In the genomic region with DNA sequence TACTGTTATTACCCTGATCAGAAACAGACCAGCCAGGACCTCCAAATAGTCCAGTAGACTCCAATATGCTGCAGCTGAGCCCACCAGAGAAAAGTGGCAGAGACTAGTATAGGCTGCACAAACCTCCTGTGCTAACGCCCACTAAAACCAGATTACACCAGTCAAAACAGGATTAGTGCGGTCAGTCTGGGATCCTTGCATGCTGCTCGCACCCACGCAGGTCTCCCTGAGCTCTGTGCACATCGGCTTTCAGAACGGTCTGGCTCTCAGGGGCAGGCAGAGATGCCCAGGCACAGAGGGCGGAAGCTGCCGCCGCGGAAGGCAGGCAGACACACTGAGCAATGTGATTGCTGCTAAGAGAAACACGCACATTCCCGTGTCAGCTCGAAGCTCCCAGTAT, we compare ENCODE assay signal across 22 mouse cellular contexts. TPM values are rescaled to one million over a fixed set of nuclear protein-coding genes. Genes with fewer than 3 reads are reported as not detected.
DNase-seq lines count a peak whose midpoint lies in the region; ATAC-seq lines count a peak whose summit lies in the region.
"Had no signal": no experiment of that assay in that cellular context is flagged by ENCODE, and none has a peak within 500 bp of the region (broad histone marks: within the 10 kb centered on the region; RNA-seq: fewer than 3 reads in every experiment).

No protein-coding gene starts in this region.

- peak; percentile 74 for DNase-seq in heart, adult 11 months
- no peak for DNase-seq in limb, embryonic 10.5 days (ENCODE audit: low spot score)
- DNase-seq in MN1 (ENCODE audit: low spot score), result peak; percentile 56
- peak; percentile 56 for DNase-seq in retina, postnatal 1 day
- DNase-seq in T-cell, adult 2 months (ENCODE audit: low spot score), result no peak
- DNase-seq: adrenal gland, adult 8-10 months; gastrocnemius, postnatal 36 days; kidney, adult 18-20 months; kidney, postnatal 14 days; left cerebral cortex, postnatal 4 days; liver, embryonic 13.5 days; lung, embryonic 14.5 days; lung, postnatal 36 days; right cerebral cortex, postnatal 14 days; spleen, adult 18-20 months; thymus, postnatal 36 days had no signal

- no peak overlapping the region for H3K4me3 ChIP-seq in heart, embryonic 11.5 days (ENCODE audit: low read depth, low read length)
- H3K4me3 ChIP-seq in limb, embryonic 12.5 days (replicated peaks), result no peak overlapping the region
- no peak overlapping the region for H3K4me3 ChIP-seq in limb, embryonic 10.5 days
- H3K4me3 ChIP-seq in forebrain, embryonic 13.5 days, result no peak overlapping the region
- H3K4me3 ChIP-seq: left cerebral cortex, adult 2 months; liver, embryonic 13.5 days; neural tube, embryonic 12.5 days had no signal

- H3K36me3 ChIP-seq in heart, embryonic 11.5 days (ENCODE audit: control insufficient read depth, insufficient read depth, low read length), result no peaks in the 10 kb centered on the region
- no peaks in the 10 kb centered on the region for H3K36me3 ChIP-seq in limb, embryonic 12.5 days
- no peaks in the 10 kb centered on the region for H3K36me3 ChIP-seq in limb, embryonic 10.5 days
- H3K36me3 ChIP-seq in forebrain, embryonic 13.5 days (ENCODE audit: poor library complexity, severe bottlenecking), result no peaks in the 10 kb centered on the region
- H3K36me3 ChIP-seq: liver, embryonic 13.5 days; neural tube, embryonic 12.5 days had no signal

- no peak overlapping the region for H3K27ac ChIP-seq in heart, embryonic 11.5 days (ENCODE audit: low read depth, low read length)
- no peak overlapping the region for H3K27ac ChIP-seq in limb, embryonic 12.5 days
- no peak overlapping the region for H3K27ac ChIP-seq in limb, embryonic 10.5 days
- H3K27ac ChIP-seq in forebrain, embryonic 13.5 days, result no peak overlapping the region
- H3K27ac ChIP-seq: left cerebral cortex, adult 2 months; liver, embryonic 13.5 days; neural tube, embryonic 12.5 days had no signal

- H3K4me1 ChIP-seq in heart, embryonic 11.5 days (ENCODE audit: control insufficient read depth, insufficient read depth, low read length), result peaks cover 13% of the 10 kb centered on the region; the same call in 1 of the 2 replicates
- H3K4me1 ChIP-seq in limb, embryonic 12.5 days (replicated peaks), result 0 out of 2 replicates have a peak, but pooled peaks cover 3% of the 10 kb centered on the region
- H3K4me1 ChIP-seq in limb, embryonic 10.5 days, result 0 out of 2 replicates have a peak, but pooled peaks cover 4% of the 10 kb centered on the region
- no peaks in the 10 kb centered on the region for H3K4me1 ChIP-seq in forebrain, embryonic 13.5 days
- H3K4me1 ChIP-seq: liver, embryonic 13.5 days; neural tube, embryonic 12.5 days had no signal

- no peak overlapping the region for H3K9ac ChIP-seq in heart, embryonic 11.5 days (ENCODE audit: low read depth, low read length)
- 0 out of 2 replicates have a peak overlapping the region, but pooled peaks have one; percentile 1 for H3K9ac ChIP-seq in limb, embryonic 12.5 days (replicated peaks)
- no peak overlapping the region for H3K9ac ChIP-seq in forebrain, embryonic 13.5 days
- H3K9ac ChIP-seq: liver, embryonic 13.5 days; lung, embryonic 14.5 days; neural tube, embryonic 12.5 days had no signal

- 68% methylated on average over 13 of the region's 13 CpGs for WGBS in heart, embryonic 11.5 days (ENCODE audit: insufficient replicate concordance)
- 80% methylated on average over 13 of the region's 13 CpGs for WGBS in limb, embryonic 12.5 days
- 85% methylated on average over 13 of the region's 13 CpGs for WGBS in limb, embryonic 10.5 days
- WGBS in forebrain, embryonic 13.5 days, result 78% methylated on average over 13 of the region's 13 CpGs

- no peak overlapping the region for H3K4me2 ChIP-seq in heart, embryonic 11.5 days
- H3K4me2 ChIP-seq in limb, embryonic 12.5 days, result no peak overlapping the region
- no peak overlapping the region for H3K4me2 ChIP-seq in forebrain, embryonic 13.5 days
- H3K4me2 ChIP-seq: liver, embryonic 13.5 days; lung, embryonic 14.5 days; neural tube, embryonic 12.5 days had no signal

- peaks cover 8% of the 10 kb centered on the region for H3K27me3 ChIP-seq in heart, embryonic 11.5 days (ENCODE audit: control insufficient read depth, insufficient read depth, low read length)
- no peaks in the 10 kb centered on the region; the same call in 1 of the 2 replicates for H3K27me3 ChIP-seq in limb, embryonic 12.5 days
- peaks cover 22% of the 10 kb centered on the region; the same call in 1 of the 2 replicates for H3K27me3 ChIP-seq in limb, embryonic 10.5 days (ENCODE audit: low read depth, poor library complexity, severe bottlenecking)
- H3K27me3 ChIP-seq in forebrain, embryonic 13.5 days, result peaks cover 7% of the 10 kb centered on the region; the same call in 1 of the 2 replicates
- H3K27me3 ChIP-seq: neural tube, embryonic 12.5 days had no signal

- no peaks in the 10 kb centered on the region for H3K9me3 ChIP-seq in heart, embryonic 11.5 days (replicated peaks; ENCODE audit: control insufficient read depth, low read length)
- H3K9me3 ChIP-seq in limb, embryonic 12.5 days, result no peaks in the 10 kb centered on the region
- no peaks in the 10 kb centered on the region for H3K9me3 ChIP-seq in limb, embryonic 10.5 days (replicated peaks)
- no peaks in the 10 kb centered on the region for H3K9me3 ChIP-seq in forebrain, embryonic 13.5 days (replicated peaks)
- H3K9me3 ChIP-seq: liver, embryonic 13.5 days; neural tube, embryonic 12.5 days had no signal

- no peak for ATAC-seq in heart, embryonic 11.5 days (replicated peaks; ENCODE audit: insufficient number of reproducible peaks, low FRiP score, low TSS enrichment)
- ATAC-seq in limb, embryonic 12.5 days (ENCODE audit: insufficient number of reproducible peaks, insufficient read depth, low FRiP score, low TSS enrichment, low read depth), result no peak
- ATAC-seq in forebrain, embryonic 13.5 days, result no peak
- ATAC-seq: forebrain, embryonic 16.5 days had no signal

RNA-seq across cellular contexts. Expression of gene Tinagl1, which starts 8.1 kb away (rescaled TPM):
- 31.0 and 33.9 TPM in 2 replicates for polyA plus RNA-seq in heart, embryonic 11.5 days (2014; fragmentation: Nextera tagmentation; extraction: Ambion mirVana)
- polyA plus RNA-seq in limb, embryonic 12.5 days (2016; fragmentation: Nextera tagmentation; extraction: Ambion mirVana), result 7.8 and 10.3 TPM in 2 replicates
- polyA plus RNA-seq in limb, embryonic 10.5 days (2016; fragmentation: Nextera tagmentation; extraction: Ambion mirVana), result 8.0 and 8.1 TPM in 2 replicates
- 2.6 and 3.1 TPM in 2 replicates for polyA plus RNA-seq in forebrain, embryonic 13.5 days (2015; fragmentation: Nextera tagmentation; extraction: Ambion mirVana)

RNA-seq across cellular contexts. Expression of gene Gm853, which starts 39.2 kb away (rescaled TPM):
- not detected in 2 replicates for polyA plus RNA-seq in heart, embryonic 11.5 days (2014; fragmentation: Nextera tagmentation; extraction: Ambion mirVana)
- polyA plus RNA-seq in limb, embryonic 12.5 days (2016; fragmentation: Nextera tagmentation; extraction: Ambion mirVana), result not detected in 2 replicates
- not detected in 2 replicates for polyA plus RNA-seq in limb, embryonic 10.5 days (2016; fragmentation: Nextera tagmentation; extraction: Ambion mirVana)
- 0.13 TPM in 1 of 2 replicates, not detected in the other for polyA plus RNA-seq in forebrain, embryonic 13.5 days (2015; fragmentation: Nextera tagmentation; extraction: Ambion mirVana)
- polyA plus RNA-seq: liver, embryonic 13.5 days; lung, embryonic 14.5 days; neural tube, embryonic 12.5 days had no signal

RNA-seq across cellular contexts. Expression of gene Hcrtr1, which starts 43.9 kb away (rescaled TPM):
- polyA plus RNA-seq in heart, embryonic 11.5 days (2014; fragmentation: Nextera tagmentation; extraction: Ambion mirVana), result 0.07 and 0.20 TPM in 2 replicates
- not detected in 2 replicates for polyA plus RNA-seq in limb, embryonic 12.5 days (2016; fragmentation: Nextera tagmentation; extraction: Ambion mirVana)
- polyA plus RNA-seq in limb, embryonic 10.5 days (2016; fragmentation: Nextera tagmentation; extraction: Ambion mirVana), result 0.18 TPM in 1 of 2 replicates, not detected in the other
- polyA plus RNA-seq in forebrain, embryonic 13.5 days (2015; fragmentation: Nextera tagmentation; extraction: Ambion mirVana), result 0.13 TPM in 1 of 2 replicates, not detected in the other

Comparison
In these comparisons a context has a peak if more than half of its experiments do, and no peak if none do; other contexts are left out.
1. DNase-seq: peak in heart, adult 11 months (single experiment), MN1 (single experiment) and retina, postnatal 1 day (single experiment); none in limb, embryonic 10.5 days (single experiment) and T-cell, adult 2 months (single experiment).